Mouse (Mus musculus) kidney, adult 2 months (tissue): ENCODE results near the gene Vps45. TPM values are rescaled to one million over a fixed set of nuclear protein-coding genes. Genes with fewer than 3 reads are reported as not detected.
"Not testable (repeated sequence)": the region's sequence is repeated elsewhere in the genome, so short reads cannot be mapped to it uniquely, and the experiment has no call there.

Experiments
- DNase-seq: peaks from one replicate; pipeline ENCODE4 v3.0.0; 2021
- H3K27ac ChIP-seq: fragments of 200-500 bp; 2 replicates; pipeline ENCODE4 v1.5.1; 2012; ENCODE audit warnings: low read depth, low read length, control low read depth, inconsistent platforms; ENCODE audit not compliant: insufficient read depth
- H3K27me3 ChIP-seq: fragments of 200-500 bp; replicated peaks from 2 replicates; pipeline ENCODE4 v1.6.1; 2012; ENCODE audit warnings: mild to moderate bottlenecking, moderate library complexity, low read length, inconsistent platforms; ENCODE audit not compliant: control insufficient read depth, insufficient read depth
- H3K36me3 ChIP-seq: fragments of 200-500 bp; 2 replicates; pipeline ENCODE4 v1.6.1; 2012; ENCODE audit warnings: mild to moderate bottlenecking, moderate library complexity, low read length, inconsistent platforms; ENCODE audit not compliant: control insufficient read depth, insufficient read depth
- H3K4me1 ChIP-seq: fragments of 200-500 bp; 2 replicates; pipeline ENCODE4 v1.6.1; 2011; ENCODE audit warnings: low read length; ENCODE audit not compliant: control insufficient read depth, insufficient read depth
- H3K4me3 ChIP-seq: fragments of 200-500 bp; 2 replicates; pipeline ENCODE4 v1.5.1; 2011; ENCODE audit warnings: mild to moderate bottlenecking, low read depth, low read length, control low read depth; ENCODE audit not compliant: insufficient read depth
- CTCF ChIP-seq: fragments of 200-500 bp; conservative IDR thresholded peaks from 2 replicates; pipeline ENCODE4 v1.5.1; 2011; ENCODE audit warnings: low read depth, mild to moderate bottlenecking, control low read depth, low read length, moderate library complexity, mixed read lengths; ENCODE audit not compliant: insufficient read depth, insufficient read length
- POLR2A ChIP-seq: fragments of 200-500 bp; IDR thresholded peaks from one replicate; pipeline ENCODE4 v1.6.1; 2011; ENCODE audit warnings: low read depth, low read length, control low read depth
- WGBS: fragments of 180-500 bp; shearing (Covaris S2); methylation state at CpG from one replicate; pipeline ENCODE4 v1.1.7; 2018; 5-methylcytosine and 5-hydroxymethylcytosine counted together
- polyA plus RNA-seq: library from polyadenylated mRNA; depleted of rRNA; stranded (reverse); fragments of >200 nt; gene quantifications from 2 replicates; pipeline ENCODE4 v1.2.3, GENCODE M21; 2012

The Vps45 gene
- polyA plus RNA-seq, 1 experiment: 7.9 TPM

GRCm38 (mm10) chr3:95986001-95986622 lies 72.2 kb downstream of the Vps45 start:
- Histone ChIP-seq H3K36me3 (no peaks in the 10 kb centered on the region; the same call in 1 of the 2 replicates), H3K27ac (peak overlapping the region; percentile 14; the same call in 1 of the 2 replicates), H3K4me3 (no peak overlapping the region), H3K27me3 (no peaks in the 10 kb centered on the region), H3K4me1 (peaks cover 3% of the 10 kb centered on the region; the same call in 1 of the 2 replicates)
- 24% methylated on average over 21 of the region's 21 CpGs for WGBS
- DNase-seq: no peak
- TF ChIP-seq POLR2A (no peak), CTCF (no peak)

GRCm38 (mm10) chr3:95985209-95986000 lies 72.9 kb downstream of the Vps45 start:
- Histone ChIP-seq H3K27me3 (no peaks in the 10 kb centered on the region), H3K4me1 (peaks cover 3% of the 10 kb centered on the region; the same call in 1 of the 2 replicates), H3K4me3 (no peak overlapping the region), H3K36me3 (no peaks in the 10 kb centered on the region; the same call in 1 of the 2 replicates), H3K27ac (peak overlapping the region; percentile 14; the same call in 1 of the 2 replicates)
- peak; percentile 72 for DNase-seq
- 8% methylated on average over 12 of the region's 12 CpGs for WGBS
- TF ChIP-seq POLR2A: no peak
- TF ChIP-seq CTCF: no peak

GRCm38 (mm10) chr3:95982129-95982528 lies 76.1 kb downstream of the Vps45 start:
- no peak for DNase-seq
- WGBS: 95% methylated on average over 4 of the region's 4 CpGs
- peaks cover 3% of the 10 kb centered on the region; the same call in 1 of the 2 replicates for H3K4me1 ChIP-seq
- no peaks in the 10 kb centered on the region for H3K27me3 ChIP-seq
- H3K4me3 ChIP-seq: no peak overlapping the region
- no peak overlapping the region for H3K27ac ChIP-seq
- TF ChIP-seq CTCF (no peak), POLR2A (no peak)
- no peaks in the 10 kb centered on the region for H3K36me3 ChIP-seq

- Histone ChIP-seq H3K27ac (no peak overlapping the region), H3K36me3 (no peaks in the 10 kb centered on the region), H3K4me1 (peaks cover 3% of the 10 kb centered on the region; the same call in 1 of the 2 replicates), H3K27me3 (no peaks in the 10 kb centered on the region), H3K4me3 (no peak overlapping the region)
- 87% methylated on average over 12 of the region's 12 CpGs for WGBS
- no peak for TF ChIP-seq POLR2A
- no peak for TF ChIP-seq CTCF
- DNase-seq: no peak
Measured at GRCm38 (mm10) chr3:95980276-95980970, 77.8 kb downstream of the Vps45 start.

- 62% methylated on average over 9 of the region's 9 CpGs for WGBS
- Histone ChIP-seq H3K4me3 (no peak overlapping the region), H3K27me3 (no peaks in the 10 kb centered on the region), H3K4me1 (no peaks in the 10 kb centered on the region), H3K27ac (no peak overlapping the region; the same call in 1 of the 2 replicates), H3K36me3 (no peaks in the 10 kb centered on the region)
- TF ChIP-seq CTCF: peak; percentile 17; the same call in 1 of the 2 replicates
- TF ChIP-seq POLR2A: no peak
- DNase-seq: peak; percentile 46
Measured at GRCm38 (mm10) chr3:95978265-95978664, 80.0 kb downstream of the Vps45 start.

- WGBS: 93% methylated on average over 5 of the region's 7 CpGs
Measured at GRCm38 (mm10) chr3:95977587-95977986, 80.7 kb downstream of the Vps45 start.

GRCm38 (mm10) chr3:95977079-95977478 lies 81.2 kb downstream of the Vps45 start:
- H3K27ac ChIP-seq: no peak overlapping the region
- TF ChIP-seq POLR2A: no peak
- WGBS: 71% methylated on average over 3 of the region's 3 CpGs

More at GRCm38 (mm10) chr3:95977587-95977986, 80.7 kb downstream of the Vps45 start:
- H3K4me3 ChIP-seq, H3K4me1 ChIP-seq, H3K36me3 ChIP-seq, DNase-seq, H3K27me3 ChIP-seq: not testable (repeated sequence)
- H3K27ac ChIP-seq: 0 out of 2 replicates have a peak overlapping the region, but pooled peaks have one; percentile 9

More at GRCm38 (mm10) chr3:95977079-95977478, 81.2 kb downstream of the Vps45 start:
- no peaks in the 10 kb centered on the region for H3K4me1 ChIP-seq
- H3K36me3 ChIP-seq: no peaks in the 10 kb centered on the region
- H3K4me3 ChIP-seq: no peak overlapping the region
- H3K27me3 ChIP-seq: no peaks in the 10 kb centered on the region
- DNase-seq: no peak
